In genomic region chr10:61429043-61429442, GRCm38 (mm10) we compare ENCODE assay signal across 27 mouse cellular contexts. TPM values are rescaled to one million over a fixed set of nuclear protein-coding genes. Genes with fewer than 3 reads are reported as not detected.
DNase-seq lines count a peak whose midpoint lies in the region; ATAC-seq lines count a peak whose summit lies in the region.
"Had no signal": no experiment of that assay in that cellular context is flagged by ENCODE, and none has a peak within 500 bp of the region (broad histone marks: within the 10 kb centered on the region; RNA-seq: fewer than 3 reads in every experiment).

No protein-coding gene starts in this region.

- H3K4me2 ChIP-seq in embryonic facial prominence, embryonic 12.5 days (replicated peaks) = no peak overlapping the region
- no peak overlapping the region for H3K4me2 ChIP-seq in hindbrain, embryonic 13.5 days
- no peak overlapping the region for H3K4me2 ChIP-seq in hindbrain, embryonic 16.5 days (ENCODE audit: low read length)
- H3K4me2 ChIP-seq: embryonic facial prominence, embryonic 15.5 days; heart, embryonic 12.5 days; heart, embryonic 15.5 days; hindbrain, embryonic 14.5 days had no signal

- H3K27ac ChIP-seq in embryonic facial prominence, embryonic 12.5 days = no peak overlapping the region
- no peak overlapping the region for H3K27ac ChIP-seq in embryonic facial prominence, embryonic 10.5 days (replicated peaks)
- 0 out of 2 replicates have a peak overlapping the region, but pooled peaks have one; percentile 20 for H3K27ac ChIP-seq in hindbrain, embryonic 13.5 days
- H3K27ac ChIP-seq in hindbrain, embryonic 16.5 days (ENCODE audit: low read depth, low read length) = no peak overlapping the region
- H3K27ac ChIP-seq in brown adipose tissue, adult 24 weeks (replicated peaks; ENCODE audit: low read depth, low read length) = 0 out of 2 replicates have a peak overlapping the region, but pooled peaks have one; percentile 19
- H3K27ac ChIP-seq: embryonic facial prominence, embryonic 15.5 days; heart, embryonic 15.5 days; hindbrain, embryonic 10.5 days; hindbrain, embryonic 14.5 days had no signal

- peaks cover 9% of the 10 kb centered on the region; the same call in 1 of the 2 replicates for H3K4me1 ChIP-seq in embryonic facial prominence, embryonic 12.5 days
- H3K4me1 ChIP-seq in embryonic facial prominence, embryonic 10.5 days = peaks cover 6% of the 10 kb centered on the region
- peaks cover 18% of the 10 kb centered on the region for H3K4me1 ChIP-seq in hindbrain, embryonic 13.5 days (replicated peaks)
- peaks cover 9% of the 10 kb centered on the region for H3K4me1 ChIP-seq in hindbrain, embryonic 16.5 days (ENCODE audit: control insufficient read depth, insufficient read depth, low read depth, low read length)
- peaks cover 42% of the 10 kb centered on the region for H3K4me1 ChIP-seq in brown adipose tissue, adult 24 weeks (ENCODE audit: control insufficient read depth, insufficient read depth, insufficient read length, low read length)

- no peaks in the 10 kb centered on the region for H3K9me3 ChIP-seq in embryonic facial prominence, embryonic 12.5 days
- no peaks in the 10 kb centered on the region for H3K9me3 ChIP-seq in embryonic facial prominence, embryonic 10.5 days
- no peaks in the 10 kb centered on the region for H3K9me3 ChIP-seq in hindbrain, embryonic 13.5 days
- H3K9me3 ChIP-seq in hindbrain, embryonic 16.5 days (ENCODE audit: control insufficient read depth, low read length) = no peaks in the 10 kb centered on the region
- H3K9me3 ChIP-seq: embryonic facial prominence, embryonic 15.5 days; G1E; heart, embryonic 12.5 days; heart, embryonic 15.5 days; hindbrain, embryonic 10.5 days had no signal

- no peak for DNase-seq in embryonic facial prominence, embryonic 10.5 days (ENCODE audit: low spot score)
- DNase-seq in cerebellum, adult 11 months = no peak
- DNase-seq: adrenal gland, adult 2 months; B cell, adult 2 months; cerebellum, adult 18-20 months; cerebellum, adult 9-10 months; cerebellum, postnatal 14 days; forebrain, postnatal 0 days; gastrocnemius, postnatal 10 days; heart, adult 18-20 months; heart, postnatal 10 days; heart, postnatal 36 days; kidney, adult 2 months had no signal

- WGBS in embryonic facial prominence, embryonic 12.5 days = 89% methylated on average over 5 of the region's 5 CpGs
- WGBS in embryonic facial prominence, embryonic 10.5 days = 93% methylated on average over 5 of the region's 5 CpGs
- 94% methylated on average over 5 of the region's 5 CpGs for WGBS in hindbrain, embryonic 13.5 days
- WGBS in hindbrain, embryonic 16.5 days = 91% methylated on average over 5 of the region's 5 CpGs

- H3K27me3 ChIP-seq in embryonic facial prominence, embryonic 12.5 days = no peaks in the 10 kb centered on the region
- no peaks in the 10 kb centered on the region for H3K27me3 ChIP-seq in embryonic facial prominence, embryonic 10.5 days (replicated peaks; ENCODE audit: low read depth, poor library complexity, severe bottlenecking)
- H3K27me3 ChIP-seq in hindbrain, embryonic 13.5 days = no peaks in the 10 kb centered on the region
- no peaks in the 10 kb centered on the region for H3K27me3 ChIP-seq in hindbrain, embryonic 16.5 days (replicated peaks; ENCODE audit: control insufficient read depth, insufficient read depth, low read length)
- H3K27me3 ChIP-seq: CH12.LX; embryonic facial prominence, embryonic 15.5 days; heart, embryonic 12.5 days; heart, embryonic 15.5 days had no signal

- no peak overlapping the region for H3K4me3 ChIP-seq in embryonic facial prominence, embryonic 12.5 days
- no peak overlapping the region for H3K4me3 ChIP-seq in embryonic facial prominence, embryonic 10.5 days
- no peak overlapping the region for H3K4me3 ChIP-seq in hindbrain, embryonic 13.5 days
- no peak overlapping the region for H3K4me3 ChIP-seq in hindbrain, embryonic 16.5 days (ENCODE audit: low read length)
- no peak overlapping the region for H3K4me3 ChIP-seq in brown adipose tissue, adult 24 weeks (ENCODE audit: insufficient read depth, low read depth, low read length)
- H3K4me3 ChIP-seq: embryonic facial prominence, embryonic 15.5 days; heart, embryonic 12.5 days; heart, embryonic 15.5 days; hindbrain, embryonic 10.5 days had no signal

- peaks cover 47% of the 10 kb centered on the region for H3K36me3 ChIP-seq in embryonic facial prominence, embryonic 12.5 days
- H3K36me3 ChIP-seq in embryonic facial prominence, embryonic 10.5 days (replicated peaks) = peaks cover 59% of the 10 kb centered on the region
- H3K36me3 ChIP-seq in hindbrain, embryonic 13.5 days = peaks cover 50% of the 10 kb centered on the region
- H3K36me3 ChIP-seq in hindbrain, embryonic 16.5 days (ENCODE audit: control insufficient read depth, insufficient read depth, low read length) = peaks cover 31% of the 10 kb centered on the region

- H3K9ac ChIP-seq in embryonic facial prominence, embryonic 12.5 days = no peak overlapping the region
- H3K9ac ChIP-seq in hindbrain, embryonic 13.5 days = no peak overlapping the region
- H3K9ac ChIP-seq in hindbrain, embryonic 16.5 days (ENCODE audit: low read depth, low read length) = no peak overlapping the region
- H3K9ac ChIP-seq: embryonic facial prominence, embryonic 15.5 days; forebrain, postnatal 0 days; heart, embryonic 12.5 days; heart, embryonic 15.5 days; hindbrain, embryonic 14.5 days had no signal

- 0 out of 2 replicates have a peak, but pooled peaks have one; percentile 58 for ATAC-seq in embryonic facial prominence, embryonic 12.5 days (ENCODE audit: insufficient number of reproducible peaks, insufficient read depth, low FRiP score, low TSS enrichment)
- ATAC-seq in hindbrain, embryonic 13.5 days (ENCODE audit: low FRiP score) = no peak
- ATAC-seq in hindbrain, embryonic 16.5 days = no peak
- ATAC-seq: forebrain, embryonic 14.5 days; forebrain, postnatal 0 days; intestine, postnatal 0 days had no signal

RNA-seq across cellular contexts. Expression of gene Nodal, which starts 11.3 kb away (rescaled TPM):
- polyA plus RNA-seq in embryonic facial prominence, embryonic 12.5 days (2016; fragmentation: Nextera tagmentation; extraction: Ambion mirVana) = 0.10 TPM in 1 of 2 replicates, not detected in the other
- 0.16 TPM in 1 of 2 replicates, not detected in the other for polyA plus RNA-seq in embryonic facial prominence, embryonic 10.5 days (2016; fragmentation: Nextera tagmentation; extraction: Ambion mirVana)
- 0.09 TPM in 1 of 2 replicates, not detected in the other for polyA plus RNA-seq in hindbrain, embryonic 13.5 days (2015; fragmentation: Nextera tagmentation; extraction: Ambion mirVana)
- 0.24 and 0.56 TPM in 2 replicates for polyA plus RNA-seq in hindbrain, embryonic 16.5 days (2015; fragmentation: Nextera tagmentation; extraction: Ambion mirVana)
- not detected in 2 replicates for polyA plus RNA-seq in brown adipose tissue, adult 24 weeks (2012; ENCODE audit: insufficient read depth, insufficient read length, missing spikeins)
- polyA plus RNA-seq: forebrain, embryonic 11.5 days; forebrain, embryonic 14.5 days; G1E; heart, embryonic 12.5 days had no signal

RNA-seq across cellular contexts. Expression of gene Eif4ebp2, which starts 23.4 kb away (rescaled TPM):
- 60.4 and 64.9 TPM in 2 replicates for polyA plus RNA-seq in embryonic facial prominence, embryonic 12.5 days (2016; fragmentation: Nextera tagmentation; extraction: Ambion mirVana)
- 80.9 and 86.6 TPM in 2 replicates for polyA plus RNA-seq in embryonic facial prominence, embryonic 10.5 days (2016; fragmentation: Nextera tagmentation; extraction: Ambion mirVana)
- polyA plus RNA-seq in hindbrain, embryonic 13.5 days (2015; fragmentation: Nextera tagmentation; extraction: Ambion mirVana) = 66.3 and 66.4 TPM in 2 replicates
- 43.2 and 46.6 TPM in 2 replicates for polyA plus RNA-seq in hindbrain, embryonic 16.5 days (2015; fragmentation: Nextera tagmentation; extraction: Ambion mirVana)
- polyA plus RNA-seq in brown adipose tissue, adult 24 weeks (2012; ENCODE audit: insufficient read depth, insufficient read length, missing spikeins) = 81.2 and 120 TPM in 2 replicates

RNA-seq across cellular contexts. Expression of gene Pald1, which starts 45.7 kb away (rescaled TPM):
- 26.7 and 28.6 TPM in 2 replicates for polyA plus RNA-seq in embryonic facial prominence, embryonic 12.5 days (2016; fragmentation: Nextera tagmentation; extraction: Ambion mirVana)
- 29.9 and 35.3 TPM in 2 replicates for polyA plus RNA-seq in embryonic facial prominence, embryonic 10.5 days (2016; fragmentation: Nextera tagmentation; extraction: Ambion mirVana)
- 29.4 and 30.8 TPM in 2 replicates for polyA plus RNA-seq in hindbrain, embryonic 13.5 days (2015; fragmentation: Nextera tagmentation; extraction: Ambion mirVana)
- polyA plus RNA-seq in hindbrain, embryonic 16.5 days (2015; fragmentation: Nextera tagmentation; extraction: Ambion mirVana) = 26.9 and 30.6 TPM in 2 replicates
- polyA plus RNA-seq in brown adipose tissue, adult 24 weeks (2012; ENCODE audit: insufficient read depth, insufficient read length, missing spikeins) = 22.9 and 31.9 TPM in 2 replicates

RNA-seq across cellular contexts. Expression of gene Lrrc20, which starts 46.6 kb away (rescaled TPM):
- polyA plus RNA-seq in embryonic facial prominence, embryonic 12.5 days (2016; fragmentation: Nextera tagmentation; extraction: Ambion mirVana) = 10.9 and 12.7 TPM in 2 replicates
- polyA plus RNA-seq in embryonic facial prominence, embryonic 10.5 days (2016; fragmentation: Nextera tagmentation; extraction: Ambion mirVana) = 9.8 and 13.0 TPM in 2 replicates
- 15.3 and 16.1 TPM in 2 replicates for polyA plus RNA-seq in hindbrain, embryonic 13.5 days (2015; fragmentation: Nextera tagmentation; extraction: Ambion mirVana)
- polyA plus RNA-seq in hindbrain, embryonic 16.5 days (2015; fragmentation: Nextera tagmentation; extraction: Ambion mirVana) = 14.9 and 17.7 TPM in 2 replicates
- 9.1 and 11.6 TPM in 2 replicates for polyA plus RNA-seq in brown adipose tissue, adult 24 weeks (2012; ENCODE audit: insufficient read depth, insufficient read length, missing spikeins)

Comparison
In these comparisons a context has a peak if more than half of its experiments do, and no peak if none do; other contexts are left out.
1. H3K27ac ChIP-seq: peak in hindbrain, embryonic 13.5 days (single experiment) and brown adipose tissue, adult 24 weeks (single experiment); none in embryonic facial prominence, embryonic 12.5 days (single experiment), embryonic facial prominence, embryonic 10.5 days (single experiment) and hindbrain, embryonic 16.5 days (single experiment).